ENCODE assay signal across 27 mouse cellular contexts in genomic region chr10:13726206-13726605, GRCm38 (mm10).
"Had no signal": no experiment of that assay in that cellular context is flagged by ENCODE, and none has a peak within 500 bp of the region (broad histone marks: within the 10 kb centered on the region; RNA-seq: fewer than 3 reads in every experiment).

No protein-coding gene starts in this region.

- H3K36me3 ChIP-seq: heart, embryonic 10.5 days; hindbrain, embryonic 10.5 days; hindbrain, embryonic 12.5 days; intestine, embryonic 15.5 days; limb, embryonic 10.5 days; limb, embryonic 12.5 days; liver, embryonic 13.5 days had no signal

- DNase-seq: forebrain, postnatal 0 days; gastrocnemius, adult 2 months; gastrocnemius, postnatal 10 days; gastrocnemius, postnatal 25 days; heart, adult 2 months; heart, postnatal 14 days; heart, postnatal 4 days; kidney, adult 18-20 months; kidney, adult 8-10 months; kidney, postnatal 10 days; kidney, postnatal 25 days; kidney, postnatal 4 days; liver; liver, embryonic 13.5 days had no signal

- H3K4me3 ChIP-seq: gastrocnemius, adult 2 months; heart, adult 2 months; heart, embryonic 10.5 days; heart, embryonic 13.5 days; hindbrain, embryonic 10.5 days; hindbrain, embryonic 12.5 days; intestine, embryonic 15.5 days; layer of hippocampus, adult 2 months; left cerebral cortex, adult 2 months; limb, embryonic 10.5 days; limb, embryonic 12.5 days; liver, embryonic 13.5 days had no signal

- H3K4me1 ChIP-seq: hindbrain, embryonic 10.5 days; intestine, embryonic 15.5 days; limb, embryonic 10.5 days; limb, embryonic 12.5 days had no signal

- H3K27me3 ChIP-seq: heart, embryonic 13.5 days; hindbrain, embryonic 12.5 days; intestine, embryonic 15.5 days; liver, embryonic 13.5 days had no signal

- H3K9me3 ChIP-seq: heart, embryonic 10.5 days; hindbrain, embryonic 10.5 days; hindbrain, embryonic 12.5 days; intestine, embryonic 15.5 days; limb, embryonic 10.5 days; limb, embryonic 12.5 days; liver, embryonic 13.5 days had no signal

- H3K27ac ChIP-seq: gastrocnemius, adult 2 months; heart, adult 2 months; heart, embryonic 10.5 days; heart, embryonic 13.5 days; hindbrain, embryonic 10.5 days; hindbrain, embryonic 12.5 days; hindbrain, embryonic 14.5 days; intestine, embryonic 15.5 days; layer of hippocampus, adult 2 months; left cerebral cortex, adult 2 months; limb, embryonic 10.5 days; limb, embryonic 12.5 days; liver, embryonic 13.5 days had no signal

- ATAC-seq: forebrain, postnatal 0 days; inflammation-experienced regulatory T-cells, adult 6 months; intestine, embryonic 15.5 days; intestine, postnatal 0 days had no signal

- H3K4me2 ChIP-seq: heart, embryonic 13.5 days; hindbrain, embryonic 12.5 days; hindbrain, embryonic 14.5 days; intestine, embryonic 15.5 days; limb, embryonic 12.5 days; liver, embryonic 11.5 days; liver, embryonic 13.5 days had no signal

- H3K9ac ChIP-seq: forebrain, postnatal 0 days; heart, embryonic 13.5 days; hindbrain, embryonic 12.5 days; hindbrain, embryonic 14.5 days; intestine, embryonic 15.5 days; limb, embryonic 12.5 days; liver, embryonic 13.5 days had no signal
